Mouse (Mus musculus) hindbrain, embryonic 10.5 days (tissue): Measurements from ENCODE around the gene Rexo1. TPM values are rescaled to one million over a fixed set of nuclear protein-coding genes. Genes with fewer than 3 reads are reported as not detected.

Source experiments
- DNase-seq: peaks from one replicate; pipeline ENCODE4 v3.0.0-alpha.2; 2017; ENCODE audit warnings: low spot score
- H3K27ac ChIP-seq: fragments of 300-500 bp; sonication (generic); 2 replicates; pipeline ENCODE4 v1.5.1; 2016; ENCODE audit warnings: mild to moderate bottlenecking, moderate library complexity
- H3K27me3 ChIP-seq: fragments of 300-500 bp; sonication (generic); 2 replicates; pipeline ENCODE4 v1.6.1; 2016; ENCODE audit warnings: mild to moderate bottlenecking; ENCODE audit not compliant: poor library complexity, insufficient read depth, severe bottlenecking
- H3K36me3 ChIP-seq: fragments of 300-500 bp; sonication (generic); 2 replicates; pipeline ENCODE4 v1.6.1; 2016; ENCODE audit warnings: mild to moderate bottlenecking, moderate library complexity
- H3K4me1 ChIP-seq: fragments of 300-500 bp; sonication (generic); replicated peaks from 2 replicates; pipeline ENCODE4 v1.6.1; 2016; ENCODE audit warnings: mild to moderate bottlenecking
- H3K4me3 ChIP-seq: fragments of 300-500 bp; sonication (generic); 2 replicates; pipeline ENCODE4 v1.5.1; 2016; ENCODE audit warnings: mild to moderate bottlenecking, moderate library complexity
- H3K9me3 ChIP-seq: fragments of 300-500 bp; sonication (generic); 2 replicates; pipeline ENCODE4 v1.6.1; 2016; ENCODE audit warnings: mild to moderate bottlenecking, moderate library complexity
- WGBS: fragments of 180-500 bp; shearing (Covaris S2); methylation state at CpG from one replicate; pipeline ENCODE4 v1.1.7; 2016; 5-methylcytosine and 5-hydroxymethylcytosine counted together
- polyA plus RNA-seq: library from polyadenylated mRNA; unstranded; fragments of >200 nt; fragmentation: Nextera tagmentation; extraction: Ambion mirVana; gene quantifications from 2 replicates; pipeline ENCODE4 v1.2.1, GENCODE M21; 2016

Rexo1 gene
- polyA plus RNA-seq, 1 experiment from 2014 or later, result 38.5 TPM

GRCm38 (mm10) chr10:80538710-80539394, 22.5 kb downstream of the Rexo1 start, which contains the start of gene Atp8b3:
Gene Atp8b3 (minus strand): TSS chr10:80539124.
- Histone ChIP-seq H3K9me3 (no peaks in the 10 kb centered on the region), H3K36me3 (peaks cover 30% of the 10 kb centered on the region), H3K4me1 (peaks cover 36% of the 10 kb centered on the region), H3K27me3 (peaks cover 53% of the 10 kb centered on the region), H3K27ac (peak within 1 kb of the TSS; percentile 57; the same call in 1 of the 2 replicates), H3K4me3 (peak within 1 kb of the TSS; percentile 46)
- WGBS, result 2% methylated on average over 30 of the region's 30 CpGs
- peak; percentile 78 for DNase-seq

GRCm38 (mm10) chr10:80538180-80538579, 23.2 kb downstream of the Rexo1 start:
- WGBS, result 61% methylated on average over 5 of the region's 5 CpGs
- Histone ChIP-seq H3K27me3 (peaks cover 53% of the 10 kb centered on the region), H3K4me3 (no peak overlapping the region; the same call in 1 of the 2 replicates), H3K4me1 (peaks cover 43% of the 10 kb centered on the region), H3K9me3 (no peaks in the 10 kb centered on the region), H3K36me3 (peaks cover 24% of the 10 kb centered on the region), H3K27ac (no peak overlapping the region)
- DNase-seq, result no peak

- Histone ChIP-seq H3K27me3 (peaks cover 56% of the 10 kb centered on the region), H3K27ac (no peak overlapping the region), H3K4me1 (peaks cover 46% of the 10 kb centered on the region), H3K9me3 (no peaks in the 10 kb centered on the region), H3K4me3 (peak overlapping the region; percentile 18; the same call in 1 of the 2 replicates), H3K36me3 (no peaks in the 10 kb centered on the region; the same call in 1 of the 2 replicates)
- 9% methylated on average over 13 of the region's 13 CpGs for WGBS
- DNase-seq, result no peak
Measured at GRCm38 (mm10) chr10:80535711-80536110, 25.6 kb downstream of the Rexo1 start.

DNA sequence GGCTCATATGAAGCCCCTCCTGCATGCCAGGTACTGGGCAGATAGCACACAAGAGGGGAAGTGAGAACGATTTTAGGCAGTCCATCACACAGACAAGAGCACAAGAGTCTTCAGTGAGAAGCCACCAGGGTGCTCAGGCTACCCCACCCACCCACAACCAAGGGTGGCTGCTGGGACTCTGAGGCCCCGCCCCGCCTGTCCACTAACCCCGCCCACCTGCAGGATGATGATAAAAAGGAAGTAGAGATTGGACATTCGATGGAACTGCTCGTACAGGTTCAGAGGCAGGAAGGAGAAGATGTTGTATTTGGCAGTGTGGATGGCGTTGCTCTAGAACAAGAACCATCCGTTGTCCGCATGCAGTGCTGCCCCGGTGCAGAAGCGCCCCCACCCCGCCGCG, 26.3 kb downstream of the Rexo1 start:
- Histone ChIP-seq H3K27ac (no peak overlapping the region), H3K27me3 (peaks cover 56% of the 10 kb centered on the region)
- WGBS, result 17% methylated on average over 14 of the region's 14 CpGs

DNA sequence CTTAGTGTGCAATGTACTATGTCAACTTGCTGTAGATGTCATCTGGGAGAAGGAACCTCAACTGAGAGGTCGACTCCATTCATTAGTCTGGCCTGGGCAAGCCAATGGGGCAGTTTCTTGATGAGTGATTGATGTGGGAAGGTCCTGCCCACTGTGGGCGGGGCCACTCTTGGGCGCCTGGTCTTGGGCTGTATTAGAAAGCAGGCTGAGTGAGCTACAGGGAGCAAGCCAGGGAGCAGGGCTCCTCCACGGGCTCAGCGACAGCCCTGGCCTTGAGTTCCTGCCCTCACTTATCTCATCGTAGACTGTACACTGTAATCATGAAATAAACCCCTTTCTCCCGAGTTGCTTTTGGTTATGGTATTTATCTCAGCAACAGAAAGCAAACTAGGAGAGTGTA, 27.7 kb downstream of the Rexo1 start:
- Histone ChIP-seq H3K27me3 (peaks cover 51% of the 10 kb centered on the region), H3K9me3 (no peaks in the 10 kb centered on the region), H3K4me1 (peaks cover 34% of the 10 kb centered on the region), H3K27ac (no peak overlapping the region; the same call in 1 of the 2 replicates), H3K4me3 (no peak overlapping the region), H3K36me3 (no peaks in the 10 kb centered on the region)
- WGBS, result 17% methylated on average over 7 of the region's 7 CpGs
- peak; percentile 31 for DNase-seq

More for the DNA sequence above, 26.3 kb downstream of the Rexo1 start:
- no peaks in the 10 kb centered on the region for H3K9me3 ChIP-seq
- peak overlapping the region; percentile 18 for H3K4me3 ChIP-seq
- H3K4me1 ChIP-seq, result peaks cover 46% of the 10 kb centered on the region
- no peaks in the 10 kb centered on the region for H3K36me3 ChIP-seq
- no peak for DNase-seq

DNA sequence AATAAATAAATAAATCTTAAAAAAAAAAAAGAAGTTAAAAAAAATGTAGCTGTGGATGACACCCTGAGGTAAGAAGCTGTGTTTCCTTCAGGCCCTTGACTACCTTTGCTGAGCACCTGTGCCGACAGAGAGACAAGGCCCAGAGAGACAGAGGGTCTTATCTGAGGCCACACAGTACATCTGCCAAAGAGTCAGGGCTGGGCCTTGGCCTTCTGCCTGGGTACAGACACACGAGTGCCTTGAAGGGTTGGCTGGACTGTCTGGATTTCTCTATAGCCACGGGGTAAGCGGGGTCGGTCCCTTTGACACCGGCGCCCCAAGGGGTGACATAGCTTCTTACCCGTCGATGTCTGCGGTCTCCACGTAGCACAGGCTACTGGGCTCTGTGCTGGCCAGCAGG, 28.6 kb downstream of the Rexo1 start:
- Histone ChIP-seq H3K27ac (no peak overlapping the region), H3K4me1 (peaks cover 32% of the 10 kb centered on the region), H3K4me3 (no peak overlapping the region), H3K36me3 (no peaks in the 10 kb centered on the region), H3K27me3 (peaks cover 50% of the 10 kb centered on the region), H3K9me3 (no peaks in the 10 kb centered on the region)
- no peak for DNase-seq
- WGBS, result 83% methylated on average over 11 of the region's 11 CpGs

DNA sequence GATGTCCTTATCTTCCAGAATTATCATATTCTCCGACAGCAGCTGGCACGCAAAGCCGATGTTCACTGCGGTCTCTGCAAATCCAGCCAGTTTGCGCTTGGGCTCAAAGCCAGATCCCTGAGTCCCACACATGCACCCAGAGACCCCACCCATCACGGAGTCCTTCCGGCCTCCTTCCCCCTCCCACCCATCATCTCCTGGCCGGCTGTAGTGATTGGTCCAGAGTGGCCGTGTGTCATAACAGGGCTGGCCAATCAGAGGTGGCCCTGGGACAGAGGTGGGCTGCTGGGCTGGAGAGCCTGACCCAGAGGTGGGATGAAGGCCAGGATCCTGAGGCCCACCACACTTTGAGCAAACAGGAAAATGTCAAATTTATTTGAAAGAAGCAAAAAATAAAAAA, 35.2 kb downstream of the Rexo1 start:
- DNase-seq, result peak; percentile 48

DNA sequence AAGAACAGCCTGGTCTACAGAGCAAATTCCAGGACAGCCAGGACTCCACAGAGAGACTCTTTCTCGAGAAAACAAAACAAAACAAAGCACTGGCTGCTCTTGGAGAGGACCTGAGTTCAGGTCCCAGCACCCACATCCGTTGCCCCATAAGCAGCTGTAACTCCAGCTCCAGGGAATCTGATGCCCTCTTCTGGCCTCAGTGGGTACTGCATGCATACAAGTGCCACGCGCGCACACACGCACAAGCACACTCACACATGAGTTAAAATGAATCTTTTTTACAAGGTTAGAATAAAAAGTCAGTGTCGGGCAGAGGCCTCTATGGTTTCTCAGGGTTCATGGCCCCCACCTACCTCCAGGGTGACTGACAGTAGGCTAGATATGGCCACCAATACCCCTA, 38.1 kb downstream of the Rexo1 start:
- H3K27me3 ChIP-seq, result 0 out of 2 replicates have a peak, but pooled peaks cover 11% of the 10 kb centered on the region
- no peak overlapping the region for H3K4me3 ChIP-seq
- H3K4me1 ChIP-seq, result peaks cover 10% of the 10 kb centered on the region
- DNase-seq, result no peak
- H3K9me3 ChIP-seq, result no peaks in the 10 kb centered on the region
- no peaks in the 10 kb centered on the region for H3K36me3 ChIP-seq
- H3K27ac ChIP-seq, result no peak overlapping the region
- WGBS, result 90% methylated on average over 7 of the region's 7 CpGs

More for the DNA sequence above, 35.2 kb downstream of the Rexo1 start:
- Histone ChIP-seq H3K36me3 (no peaks in the 10 kb centered on the region), H3K4me3 (peak overlapping the region; percentile 38), H3K9me3 (no peaks in the 10 kb centered on the region), H3K4me1 (peaks cover 10% of the 10 kb centered on the region), H3K27me3 (peaks cover 14% of the 10 kb centered on the region; the same call in 1 of the 2 replicates), H3K27ac (no peak overlapping the region)
- WGBS, result 32% methylated on average over 9 of the region's 9 CpGs

DNA sequence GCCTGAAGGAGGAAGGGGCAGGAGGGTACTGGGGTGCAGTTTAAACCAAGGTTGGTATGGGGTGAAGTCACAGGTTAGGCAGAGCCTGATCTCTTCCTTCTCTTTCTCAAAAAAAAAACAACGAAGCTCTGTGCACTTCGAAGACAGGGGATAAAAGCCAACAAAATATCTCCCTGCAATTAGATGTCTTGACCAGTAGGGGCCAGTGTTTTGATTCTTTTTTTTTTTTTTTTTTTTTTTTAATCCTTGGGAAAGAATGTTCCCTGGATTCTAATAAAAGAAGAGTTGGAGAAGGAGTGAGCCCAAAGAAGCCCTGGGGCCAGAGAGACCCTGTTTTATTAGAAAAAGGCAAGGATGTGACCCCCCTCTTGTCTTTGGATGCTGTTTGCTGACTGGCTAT, 42.1 kb downstream of the Rexo1 start:
- Histone ChIP-seq H3K4me3 (no peak overlapping the region), H3K27ac (no peak overlapping the region), H3K9me3 (no peaks in the 10 kb centered on the region), H3K36me3 (no peaks in the 10 kb centered on the region), H3K4me1 (peaks cover 9% of the 10 kb centered on the region), H3K27me3 (peaks cover 14% of the 10 kb centered on the region)
- WGBS, result 81% methylated on average over 2 of the region's 2 CpGs
- DNase-seq, result no peak

DNA sequence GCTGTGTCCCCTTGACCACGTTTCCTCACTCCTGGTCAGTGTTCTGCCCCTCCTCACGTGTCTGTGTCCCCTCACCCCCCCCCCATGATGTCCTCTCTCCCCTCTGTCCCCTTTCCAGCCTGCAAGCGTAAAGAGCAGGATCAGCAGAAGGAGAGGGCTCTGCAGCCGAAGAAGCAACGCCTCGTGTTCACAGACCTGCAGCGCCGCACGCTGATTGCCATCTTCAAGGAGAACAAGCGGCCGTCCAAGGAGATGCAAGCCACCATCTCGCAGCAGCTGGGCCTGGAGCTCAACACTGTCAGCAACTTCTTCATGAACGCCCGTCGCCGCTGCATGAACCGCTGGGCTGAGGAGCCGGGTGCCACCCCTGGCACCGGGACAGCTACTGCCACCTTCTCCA, 47.6 kb downstream of the Rexo1 start:
- H3K4me3 ChIP-seq, result peak overlapping the region; percentile 38
- no peak for DNase-seq
- peak overlapping the region; percentile 73 for H3K27ac ChIP-seq
- H3K27me3 ChIP-seq, result peaks cover 66% of the 10 kb centered on the region
- no peaks in the 10 kb centered on the region for H3K36me3 ChIP-seq
- no peaks in the 10 kb centered on the region for H3K9me3 ChIP-seq
- H3K4me1 ChIP-seq, result peaks cover 39% of the 10 kb centered on the region
- 11% methylated on average over 19 of the region's 19 CpGs for WGBS

GRCm38 (mm10) chr10:80510273-80510660, 51.1 kb downstream of the Rexo1 start:
- DNase-seq, result no peak
- H3K4me3 ChIP-seq, result no peak overlapping the region
- H3K27ac ChIP-seq, result no peak overlapping the region
- H3K27me3 ChIP-seq, result peaks cover 91% of the 10 kb centered on the region
- H3K36me3 ChIP-seq, result no peaks in the 10 kb centered on the region
- 51% methylated on average over 10 of the region's 10 CpGs for WGBS
- H3K9me3 ChIP-seq, result no peaks in the 10 kb centered on the region
- peaks cover 43% of the 10 kb centered on the region for H3K4me1 ChIP-seq

- Histone ChIP-seq H3K36me3 (no peaks in the 10 kb centered on the region), H3K4me3 (peak overlapping the region; percentile 43), H3K9me3 (no peaks in the 10 kb centered on the region), H3K4me1 (peaks cover 42% of the 10 kb centered on the region), H3K27me3 (peaks cover 91% of the 10 kb centered on the region), H3K27ac (0 out of 2 replicates have a peak overlapping the region, but pooled peaks have one; percentile 26)
- 12% methylated on average over 20 of the region's 20 CpGs for WGBS
- peak; percentile 78 for DNase-seq
Measured at GRCm38 (mm10) chr10:80509412-80510272, 51.7 kb downstream of the Rexo1 start.

DNA sequence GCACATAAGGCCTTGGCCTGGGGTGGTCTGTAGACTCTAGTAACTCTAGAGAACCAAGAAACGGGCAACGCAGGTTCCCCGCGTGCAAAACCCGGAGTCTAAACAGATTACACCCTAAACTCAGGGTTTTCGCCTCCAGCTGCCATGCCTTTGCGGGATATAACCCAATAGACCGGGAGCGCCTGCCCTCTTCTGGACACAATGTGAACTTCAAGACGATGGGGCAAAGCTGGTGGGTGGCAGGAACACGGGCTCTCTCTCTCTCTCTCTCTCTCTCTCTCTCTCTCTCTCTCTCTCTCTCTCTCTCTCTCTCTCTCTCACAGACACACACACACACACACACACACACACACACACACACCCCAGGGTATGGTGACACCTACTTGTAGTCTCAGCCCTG, 55.1 kb downstream of the Rexo1 start:
- H3K27me3 ChIP-seq, result peaks cover 93% of the 10 kb centered on the region

More for the DNA sequence above, 55.1 kb downstream of the Rexo1 start:
- H3K9me3 ChIP-seq, result no peaks in the 10 kb centered on the region
- H3K36me3 ChIP-seq, result no peaks in the 10 kb centered on the region
- peaks cover 38% of the 10 kb centered on the region for H3K4me1 ChIP-seq
- H3K27ac ChIP-seq, result no peak overlapping the region
- no peak overlapping the region for H3K4me3 ChIP-seq
- WGBS, result 1% methylated on average over 11 of the region's 11 CpGs
- DNase-seq, result peak; percentile 79
